Mouse (Mus musculus) heart, adult 8-10 months (tissue): ENCODE data around the gene Ahsa2. TPM values are rescaled to one million over a fixed set of nuclear protein-coding genes. Genes with fewer than 3 reads are reported as not detected.
"Not testable (repeated sequence)": the region's sequence is repeated elsewhere in the genome, so short reads cannot be mapped to it uniquely, and the experiment has no call there.

ENCODE experiments used
- DNase-seq: peaks from one replicate; pipeline ENCODE4 v3.0.0; 2022; ENCODE audit warnings: low spot score
- microRNA-seq: library from miRNA; unstranded; fragments of <30 nt; microRNA quantifications from one replicate; pipeline ENCODE4 v1.2.0, GENCODE M21; 2022
- total RNA-seq, 4 experiments: library from RNA; stranded (reverse); gene quantifications; 2 replicates each; pipeline ENCODE4 v1.2.4; 2022

Gene Ahsa2
- total RNA-seq = 10 to 100 TPM; 46.4 to 56.1 (median 53.7) TPM

GRCm38 (mm10) chr11:23497718-23498509 lies at the start of gene Ahsa2:
Ahsa2 (minus strand) TSS chr11:23498030.
- peak; percentile 96 for DNase-seq

- no peak for DNase-seq
These were observed 39.6 kb upstream of the Ahsa2 start for GRCm38 (mm10) chr11:23537446-23537845.

- DNase-seq = no peak
These were observed 22.8 kb upstream of the Ahsa2 start, which contains the start of gene 1700093K21Rik for GRCm38 (mm10) chr11:23520473-23521205. 1700093K21Rik (minus strand) TSS chr11:23521155.

GRCm38 (mm10) chr11:23518981-23519380 lies 21.2 kb upstream of the Ahsa2 start:
- DNase-seq = no peak

- DNase-seq = no peak
These were observed 17.5 kb upstream of the Ahsa2 start for GRCm38 (mm10) chr11:23515315-23515714.

- not testable (repeated sequence) for DNase-seq
These were observed 17.0 kb upstream of the Ahsa2 start for GRCm38 (mm10) chr11:23514785-23515184.

GRCm38 (mm10) chr11:23504801-23505200 lies 7.0 kb upstream of the Ahsa2 start:
- not testable (repeated sequence) for DNase-seq

- no peak for DNase-seq
These were observed 779 bp upstream of the Ahsa2 start for GRCm38 (mm10) chr11:23498609-23499008.

- peak; percentile 61 for DNase-seq
These were observed 504 bp downstream of the Ahsa2 start for GRCm38 (mm10) chr11:23497335-23497717.

GRCm38 (mm10) chr11:23496661-23497060 lies 1.2 kb downstream of the Ahsa2 start:
- DNase-seq = no peak

- DNase-seq = no peak
These were observed 2.6 kb downstream of the Ahsa2 start for GRCm38 (mm10) chr11:23495231-23495630.

- no peak for DNase-seq
These were observed 5.6 kb downstream of the Ahsa2 start for GRCm38 (mm10) chr11:23492048-23492790.

GRCm38 (mm10) chr11:23489955-23490354 lies 7.9 kb downstream of the Ahsa2 start:
- no peak for DNase-seq

GRCm38 (mm10) chr11:23465862-23466261 lies 32.0 kb downstream of the Ahsa2 start:
- not testable (repeated sequence) for DNase-seq

Small RNA genes within 50 kb of the gene (microRNA-seq; reads per million reads assigned to microRNA genes)
- not detected for gene Gm47279

Other genes starting within 250 kb of the Ahsa2 start
- gene Xpo1, start 242.0 kb downstream of the Ahsa2 start, total RNA-seq = 10 to 100 TPM; 30.0 to 41.3 (median 37.9) TPM
- 10 to 100 TPM; 34.8 to 41.3 (median 38.2) TPM for gene Usp34, start 191.1 kb downstream of the Ahsa2 start, total RNA-seq
- not detected for gene 1700093K21Rik, start 23.1 kb upstream of the Ahsa2 start, total RNA-seq
- 10 to 100 TPM in 1 of 4 experiments, 1 to 10 TPM in 3; 7.6 to 11.5 (median 9.1) TPM for gene 0610010F05Rik, start 135.6 kb upstream of the Ahsa2 start, total RNA-seq
- gene Pus10, start 167.6 kb upstream of the Ahsa2 start, total RNA-seq = 10 to 100 TPM in 2 of 4 experiments, 1 to 10 TPM in 2; 7.0 to 12.7 (median 9.6) TPM
- gene Pex13, start 167.9 kb upstream of the Ahsa2 start, total RNA-seq = 10 to 100 TPM; 20.5 to 30.7 (median 28.6) TPM